Mouse (Mus musculus) 3134 (cell line): ENCODE results near the gene Dusp10.

Experiments
- DNase-seq: peaks from one replicate; pipeline ENCODE4 v3.0.0-alpha.2; 2011; ENCODE audit warnings: low spot score; ENCODE audit not compliant: insufficient read length; ENCODE audit errors: extremely low read depth

Gene Dusp10

DNA sequence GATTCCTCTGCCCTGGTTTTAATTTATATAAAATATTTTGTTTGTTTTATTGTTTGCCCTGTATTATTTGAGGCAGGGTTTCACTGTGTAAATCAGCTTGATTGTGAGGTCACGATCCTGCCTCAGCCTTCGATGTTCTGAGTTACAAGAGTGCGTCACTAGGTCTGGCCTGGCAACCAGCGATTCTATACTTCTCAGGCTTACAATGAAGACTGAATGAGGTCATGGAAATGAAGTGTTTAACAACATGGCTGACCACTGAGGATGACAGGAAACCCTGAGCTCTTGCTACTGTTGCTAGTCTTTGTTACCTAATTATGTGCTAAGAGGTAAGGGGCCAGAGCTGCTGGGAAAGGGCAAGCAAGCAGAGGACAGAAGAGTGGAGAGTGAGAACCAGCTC lies at the start of gene Dusp10:
Gene Dusp10 (plus strand): TSS at position 197 of the 400 bp plus-strand sequence.
- DNase-seq = no peak

GRCm38 (mm10) chr1:183965341-183965740 lies 47.8 kb upstream of the Dusp10 start:
- DNase-seq = no peak

GRCm38 (mm10) chr1:183969265-183969664 lies 43.8 kb upstream of the Dusp10 start:
- no peak for DNase-seq

GRCm38 (mm10) chr1:183979814-183980243 lies 33.3 kb upstream of the Dusp10 start:
- DNase-seq = no peak

DNA sequence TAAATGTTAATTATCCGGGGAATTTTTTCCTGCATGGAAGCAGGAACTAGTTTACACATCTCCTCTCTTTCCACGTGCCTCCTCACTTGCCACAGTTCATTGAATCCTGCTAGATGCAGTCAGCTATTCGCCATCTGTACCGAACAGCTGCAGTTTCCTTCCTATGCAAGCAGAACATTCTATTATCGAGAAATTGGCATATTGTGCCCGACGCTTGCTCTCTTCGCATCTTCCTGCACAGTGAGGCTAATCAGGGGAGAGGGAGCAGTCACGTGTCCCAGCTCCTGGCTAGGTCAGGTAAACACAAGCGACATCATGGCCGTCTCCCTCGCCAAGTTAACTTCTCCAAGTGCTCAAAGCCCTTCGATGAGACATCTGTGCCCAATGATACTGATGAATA lies 31.0 kb upstream of the Dusp10 start:
- DNase-seq = no peak

DNA sequence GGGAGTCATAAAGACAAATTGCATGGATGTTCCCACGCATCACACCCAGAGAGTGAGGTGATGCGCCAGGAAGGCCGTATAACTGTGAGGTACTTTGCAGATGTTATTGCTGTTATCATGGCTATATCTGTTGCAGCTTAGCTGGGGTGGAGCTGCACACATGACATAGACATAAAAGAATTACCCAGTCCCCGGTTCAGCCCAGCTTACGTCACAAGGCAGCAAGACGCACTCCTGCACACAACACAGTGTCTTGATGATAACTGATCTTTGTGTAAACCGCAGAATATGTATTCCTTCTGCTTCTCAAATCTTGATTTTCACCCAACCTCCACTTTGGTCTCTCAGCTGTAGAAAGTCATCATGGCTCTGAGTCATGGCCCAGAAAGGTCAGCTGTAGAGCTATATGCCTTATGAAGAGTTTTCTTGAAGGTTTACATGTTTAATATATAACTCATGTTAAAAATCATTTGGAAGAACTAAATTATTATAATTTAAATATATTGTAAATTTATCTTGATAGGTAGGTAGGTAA lies 25.3 kb upstream of the Dusp10 start:
- no peak for DNase-seq

- DNase-seq = no peak
Measured at GRCm38 (mm10) chr1:183991921-183992320, 21.2 kb upstream of the Dusp10 start.

GRCm38 (mm10) chr1:183997207-183997606 lies 15.9 kb upstream of the Dusp10 start:
- DNase-seq = no peak

DNA sequence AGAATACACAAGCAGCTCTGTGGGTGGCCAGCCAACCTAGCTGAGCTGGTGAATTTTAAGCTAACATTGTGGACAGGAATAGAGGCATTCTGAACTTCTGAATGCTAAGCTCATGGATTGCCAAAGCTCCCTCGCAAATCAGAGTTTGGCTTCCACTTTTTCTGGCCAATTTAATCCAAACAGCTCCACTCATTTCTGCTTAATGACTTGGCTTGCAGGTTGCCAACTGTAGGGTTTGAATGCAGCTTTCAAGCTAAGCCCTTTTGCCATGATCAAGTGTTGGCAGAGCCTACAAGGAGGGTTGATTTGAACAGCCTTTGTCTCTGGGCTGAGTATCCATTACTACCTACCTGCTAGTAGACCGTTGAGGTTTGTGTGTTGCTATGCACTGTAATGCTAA lies 10.6 kb upstream of the Dusp10 start:
- DNase-seq = no peak

GRCm38 (mm10) chr1:184004311-184004710 lies 8.8 kb upstream of the Dusp10 start:
- no peak for DNase-seq

DNA sequence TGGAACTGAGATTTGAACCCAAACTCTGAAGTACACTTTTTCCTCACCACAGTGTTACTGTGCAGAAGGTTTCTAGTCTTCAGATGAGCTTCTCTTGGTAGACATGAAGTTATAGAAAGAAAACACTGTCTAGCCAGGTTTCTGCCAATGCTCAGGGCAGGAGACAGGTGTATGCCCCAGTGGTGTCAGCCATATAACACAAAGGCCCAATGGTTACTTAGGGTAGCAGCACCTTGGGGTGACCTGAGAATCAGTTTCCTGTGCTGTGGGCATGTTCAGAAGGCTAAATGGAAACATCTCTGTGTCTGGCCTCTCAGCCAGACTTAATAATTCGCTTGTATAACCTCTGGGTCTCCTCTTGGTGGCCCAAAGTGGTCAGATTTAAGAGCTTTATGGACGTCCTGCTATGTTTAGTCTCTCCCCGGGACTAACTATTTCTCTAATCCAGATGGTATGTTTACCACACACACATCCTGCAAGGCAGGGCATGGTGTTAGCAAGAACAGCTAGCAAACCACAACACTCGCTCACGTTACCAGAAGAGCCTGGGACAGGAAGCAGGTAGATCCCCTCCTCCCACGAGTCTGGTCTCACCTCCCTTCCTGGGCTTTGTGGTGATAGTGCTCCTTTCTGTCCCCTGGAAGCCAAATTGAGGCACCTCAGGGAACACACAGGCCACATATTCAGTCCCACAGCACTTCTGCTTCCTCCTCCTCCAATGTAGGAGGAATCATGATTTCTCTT lies 7.6 kb upstream of the Dusp10 start:
- no peak for DNase-seq

DNA sequence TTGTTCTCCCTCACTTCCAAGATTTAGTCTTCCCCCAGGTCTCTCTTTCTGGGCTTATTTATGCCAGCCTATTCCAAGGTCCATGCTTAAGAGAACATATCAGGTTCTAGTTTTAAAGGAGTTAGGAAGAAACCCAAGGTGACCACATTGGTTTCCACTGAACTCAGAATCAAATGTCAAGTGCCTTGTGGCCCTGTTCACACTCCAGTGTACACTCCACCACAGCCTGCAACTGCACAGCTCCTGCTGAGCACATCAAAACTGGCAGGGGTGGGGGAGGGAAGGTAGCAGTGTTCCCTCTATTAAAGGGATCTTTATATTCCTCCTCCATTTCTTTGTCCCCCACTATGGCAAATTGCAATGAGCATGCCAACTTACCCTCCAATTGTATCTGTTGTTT lies 7.0 kb upstream of the Dusp10 start:
- DNase-seq = no peak

DNA sequence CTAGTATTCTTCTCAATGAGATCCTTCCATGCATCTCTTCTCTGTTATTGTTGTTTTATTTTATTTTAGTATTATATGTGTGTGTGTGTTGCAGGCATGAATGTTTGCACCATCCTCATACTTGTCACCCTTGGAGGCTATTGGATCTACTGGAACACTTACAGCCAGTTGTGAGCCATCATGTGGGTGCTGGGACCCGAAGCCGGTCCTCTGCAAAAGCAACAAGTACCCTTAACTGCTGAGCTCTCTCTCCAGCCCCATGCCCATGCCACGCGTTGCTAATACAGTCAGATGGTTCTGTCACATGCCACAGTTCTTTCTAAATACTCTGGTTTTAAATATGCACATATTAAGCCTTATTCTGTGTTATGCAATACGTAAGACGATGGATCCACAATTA lies 1.8 kb upstream of the Dusp10 start:
- DNase-seq = no peak

DNA sequence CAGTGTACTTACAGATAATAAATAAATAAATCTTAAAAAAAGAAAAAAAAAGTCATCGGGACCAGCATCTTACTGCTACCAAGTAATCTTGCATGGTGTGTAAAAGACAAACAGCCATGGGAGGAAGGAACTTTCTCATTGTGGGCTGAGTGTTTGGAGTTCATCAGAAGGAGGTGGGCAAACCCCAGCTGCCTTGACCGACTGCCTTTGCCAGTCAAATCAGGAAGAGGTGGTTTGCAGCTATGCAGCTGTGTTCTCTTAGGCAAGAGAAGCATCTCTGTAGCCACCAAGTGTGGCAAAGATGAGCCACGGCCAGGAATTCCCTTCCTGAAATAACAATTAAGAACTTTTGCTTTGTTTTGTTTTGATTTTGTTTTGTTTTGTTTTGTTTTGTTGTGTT lies 989 bp downstream of the Dusp10 start:
- DNase-seq = no peak

GRCm38 (mm10) chr1:184015995-184016730 lies 3.1 kb downstream of the Dusp10 start:
- no peak for DNase-seq

GRCm38 (mm10) chr1:184017606-184018005 lies 4.5 kb downstream of the Dusp10 start:
- DNase-seq = no peak

DNA sequence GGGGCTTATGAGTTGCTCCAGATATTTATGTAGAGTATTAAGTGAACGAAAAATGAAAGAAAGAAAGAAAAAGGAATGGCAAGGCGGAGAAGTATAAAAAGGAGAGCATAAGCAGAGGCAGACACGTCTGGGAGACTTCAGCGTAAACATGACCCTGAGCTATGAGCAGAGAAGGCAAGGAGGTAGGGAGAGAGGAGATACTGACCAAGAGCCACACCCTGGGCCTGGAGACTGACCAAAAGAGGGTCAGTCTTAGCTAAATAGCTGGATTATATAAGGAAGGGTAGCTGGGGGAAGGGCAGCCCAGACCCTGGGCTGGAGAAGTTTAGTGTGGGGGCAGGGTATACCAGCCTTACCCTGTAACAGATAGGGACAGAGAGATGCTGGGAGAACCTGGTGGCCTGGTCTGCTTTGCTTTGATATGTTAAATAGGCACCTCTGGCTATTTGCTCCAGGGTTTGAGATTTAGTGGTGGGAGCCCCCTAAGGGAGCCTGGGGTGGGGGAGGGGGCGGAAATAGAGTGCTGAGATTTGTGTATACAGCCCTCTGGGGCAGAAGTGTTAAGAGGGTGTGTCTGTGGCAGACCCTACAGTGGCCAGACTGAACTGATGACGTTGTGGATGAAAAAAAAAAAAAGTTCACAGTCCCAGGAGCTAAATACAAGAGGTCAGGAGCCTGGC lies 6.1 kb downstream of the Dusp10 start:
- DNase-seq = no peak

- no peak for DNase-seq
Measured at GRCm38 (mm10) chr1:184019722-184020107, 6.6 kb downstream of the Dusp10 start.

GRCm38 (mm10) chr1:184023971-184024370 lies 10.9 kb downstream of the Dusp10 start:
- DNase-seq = no peak

DNA sequence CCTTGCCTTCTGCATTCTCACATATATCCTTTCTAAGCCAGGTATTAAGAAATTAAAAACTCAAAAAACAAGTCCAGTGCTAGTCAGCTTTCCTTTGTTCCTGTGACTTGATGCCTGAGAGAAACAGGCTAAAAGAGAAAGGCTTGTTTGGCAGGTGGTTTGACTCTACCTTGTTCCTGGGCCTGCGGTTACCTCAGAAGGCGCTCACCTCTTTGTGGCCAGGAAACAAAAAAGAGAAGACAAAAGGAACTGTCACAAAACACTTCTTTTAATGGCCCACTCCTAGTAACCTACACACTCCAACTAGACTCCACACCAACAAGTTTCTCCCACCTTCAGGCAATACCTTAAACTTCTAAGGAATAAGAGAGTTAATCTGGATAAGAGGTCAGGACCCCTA lies 11.5 kb downstream of the Dusp10 start:
- DNase-seq = no peak

- DNase-seq = no peak
Measured at GRCm38 (mm10) chr1:184025079-184025478, 12.0 kb downstream of the Dusp10 start.
